Mouse (Mus musculus): ENCODE results near the gene Skor1. TPM values are rescaled to one million over a fixed set of nuclear protein-coding genes. Genes with fewer than 3 reads are reported as not detected.

Skor1 gene
- polyA plus RNA-seq, 1 experiment, result not detected

DNA sequence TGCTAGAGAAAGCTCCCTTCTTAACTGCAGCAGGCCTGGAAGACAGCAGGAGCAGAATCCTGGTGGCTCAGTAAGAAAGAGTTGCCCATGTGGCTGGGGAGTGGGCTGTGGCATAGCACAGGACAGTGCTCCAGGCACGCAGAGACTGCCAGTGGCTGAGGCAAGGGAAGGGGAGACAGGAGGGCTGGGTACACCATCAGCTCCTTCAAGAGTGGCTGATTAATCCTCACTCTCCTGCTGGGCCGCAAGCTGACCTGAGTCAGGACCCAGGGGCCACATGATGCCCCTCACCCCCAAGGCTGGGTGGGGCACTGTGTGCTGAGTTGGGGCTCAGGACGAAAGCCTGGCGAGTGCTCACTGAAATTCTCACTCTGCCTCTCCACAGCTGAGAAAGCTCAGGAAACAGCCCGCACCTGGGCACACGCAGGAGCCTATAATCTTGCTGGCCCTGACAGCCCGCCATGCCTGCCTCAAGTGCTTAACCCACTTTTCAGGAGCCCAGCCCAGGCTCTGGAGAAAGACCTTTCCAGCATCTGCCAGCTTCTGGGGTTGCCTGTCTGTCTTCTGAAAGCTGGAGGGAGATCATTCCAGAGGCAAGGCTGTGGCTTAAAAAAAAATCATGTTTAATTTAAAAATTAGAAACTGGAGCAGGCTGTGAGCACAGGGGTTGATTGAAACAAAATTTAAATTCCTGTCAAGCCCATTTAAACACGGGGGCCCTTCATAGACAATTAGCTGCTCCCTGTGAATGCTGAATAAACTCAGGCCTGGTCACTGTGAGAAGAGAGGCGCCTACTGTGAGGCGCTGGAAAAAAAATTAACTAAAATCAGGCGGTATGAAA, 32.8 kb upstream of the Skor1 start:
- Histone ChIP-seq H3ac (ENCODE audit: control insufficient read depth, insufficient read length, low read depth) (no peak overlapping the region), H3K79me3 (ENCODE audit: low read depth) (no peaks in the 10 kb centered on the region), H3K27me3 (ENCODE audit: control insufficient read depth, insufficient read depth, insufficient read length) (no peaks in the 10 kb centered on the region), H3K79me2 (ENCODE audit: control insufficient read depth, insufficient read depth) (no peaks in the 10 kb centered on the region), H3K36me3 (ENCODE audit: control insufficient read depth, insufficient read depth) (no peaks in the 10 kb centered on the region), H3K4me3 (ENCODE audit: insufficient read depth, poor library complexity, severe bottlenecking) (no peak overlapping the region)
- no peak for TF ChIP-seq USF1 (IDR thresholded peaks at IDR 0.05; ENCODE audit: low read depth)
- no peak for TF ChIP-seq MYOG (IDR thresholded peaks at IDR 0.05; ENCODE audit: control insufficient read depth, extremely low read depth, insufficient read length)
- TF ChIP-seq FOSL1 (IDR thresholded peaks at IDR 0.05; ENCODE audit: insufficient read depth, low read length, poor library complexity, severe bottlenecking), result no peak
- TF ChIP-seq CTCF (IDR thresholded peaks at IDR 0.05; ENCODE audit: control insufficient read depth, insufficient read depth, insufficient read length), result no peak
- no peak for TF ChIP-seq MAX (IDR thresholded peaks at IDR 0.05)
- TF ChIP-seq MYOD1 (IDR thresholded peaks at IDR 0.05; ENCODE audit: control insufficient read depth, insufficient read length, low read depth), result no peak
- no peak for TF ChIP-seq CEBPB (IDR thresholded peaks at IDR 0.05; ENCODE audit: low read depth)

DNA sequence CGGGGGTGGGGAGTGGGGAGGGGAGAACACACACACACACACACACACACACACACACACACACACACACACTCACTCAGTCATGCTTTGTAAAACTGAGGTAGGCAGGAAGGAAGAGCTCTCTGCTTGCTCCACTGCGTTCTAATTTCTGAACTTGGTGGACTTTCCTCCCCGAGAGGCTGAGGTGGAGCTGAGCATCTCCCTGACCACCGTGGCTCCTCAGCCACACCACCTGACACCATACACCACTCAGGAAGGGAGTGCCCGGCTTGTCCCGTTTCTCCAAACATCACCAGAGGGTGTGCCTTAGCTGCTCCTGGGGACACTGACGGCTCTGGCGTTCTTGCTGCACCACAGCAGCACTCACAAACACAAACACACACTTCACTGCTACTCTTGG, 29.5 kb upstream of the Skor1 start:
- no peaks in the 10 kb centered on the region for H3K79me3 ChIP-seq (ENCODE audit: low read depth)
- no peak overlapping the region for H3K4me3 ChIP-seq (ENCODE audit: insufficient read depth, poor library complexity, severe bottlenecking)
- TF ChIP-seq MYOD1 (IDR thresholded peaks at IDR 0.05; ENCODE audit: control insufficient read depth, insufficient read length, low read depth), result no peak
- TF ChIP-seq MYOG (IDR thresholded peaks at IDR 0.05; ENCODE audit: control insufficient read depth, extremely low read depth, insufficient read length), result no peak
- TF ChIP-seq USF1 (IDR thresholded peaks at IDR 0.05; ENCODE audit: low read depth), result no peak
- no peak for TF ChIP-seq CTCF (IDR thresholded peaks at IDR 0.05; ENCODE audit: control insufficient read depth, insufficient read depth, insufficient read length)
- no peak for TF ChIP-seq FOSL1 (IDR thresholded peaks at IDR 0.05; ENCODE audit: insufficient read depth, low read length, poor library complexity, severe bottlenecking)
- no peak for TF ChIP-seq MAX (IDR thresholded peaks at IDR 0.05)
- no peak for TF ChIP-seq CEBPB (IDR thresholded peaks at IDR 0.05; ENCODE audit: low read depth)
- no peaks in the 10 kb centered on the region for H3K36me3 ChIP-seq (ENCODE audit: control insufficient read depth, insufficient read depth)
- no peaks in the 10 kb centered on the region for H3K79me2 ChIP-seq (ENCODE audit: control insufficient read depth, insufficient read depth)
- H3K27me3 ChIP-seq (ENCODE audit: control insufficient read depth, insufficient read depth, insufficient read length), result no peaks in the 10 kb centered on the region
- no peak overlapping the region for H3ac ChIP-seq (ENCODE audit: control insufficient read depth, insufficient read length, low read depth)

DNA sequence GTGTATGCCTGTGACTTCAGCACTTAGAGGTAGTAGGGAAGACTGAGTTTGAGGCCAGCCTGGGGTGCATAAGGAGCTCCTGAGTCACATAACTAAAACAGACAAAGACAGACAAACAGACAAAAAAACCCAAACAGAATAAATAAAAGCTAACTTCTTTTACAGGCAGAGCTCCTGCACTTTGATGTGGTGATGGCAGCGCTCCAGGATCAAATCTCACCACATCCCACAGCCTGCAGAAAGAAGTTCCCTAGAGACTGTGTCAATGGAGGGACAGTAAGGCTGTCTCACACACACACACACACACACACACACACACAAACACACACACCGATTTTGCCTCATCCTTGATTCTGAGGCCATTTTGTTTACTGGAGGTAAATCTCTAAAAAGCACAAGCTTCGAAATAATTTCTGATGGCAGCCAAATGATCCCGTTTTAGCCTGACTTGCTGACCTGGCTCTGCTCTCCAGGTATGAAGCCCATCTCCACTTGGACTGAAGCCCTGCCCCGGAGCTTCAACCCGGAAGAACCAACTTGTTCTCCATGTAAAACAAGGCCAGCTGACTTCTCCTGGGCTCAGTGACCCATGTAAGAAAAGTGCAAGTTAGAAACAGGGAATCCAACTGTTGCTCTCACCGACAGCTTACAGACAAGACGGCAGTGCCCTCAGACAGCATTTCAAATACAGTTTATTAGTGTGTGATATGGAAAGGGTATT, 25.4 kb upstream of the Skor1 start:
- Histone ChIP-seq H3K79me2 (ENCODE audit: control insufficient read depth, insufficient read depth) (no peaks in the 10 kb centered on the region), H3K79me3 (ENCODE audit: low read depth) (no peaks in the 10 kb centered on the region), H3K36me3 (ENCODE audit: control insufficient read depth, insufficient read depth) (no peaks in the 10 kb centered on the region), H3ac (ENCODE audit: control insufficient read depth, insufficient read length, low read depth) (no peak overlapping the region), H3K27me3 (ENCODE audit: control insufficient read depth, insufficient read depth, insufficient read length) (no peaks in the 10 kb centered on the region), H3K4me3 (ENCODE audit: insufficient read depth, poor library complexity, severe bottlenecking) (no peak overlapping the region)
- no peak for TF ChIP-seq CTCF (IDR thresholded peaks at IDR 0.05; ENCODE audit: control insufficient read depth, insufficient read depth, insufficient read length)
- TF ChIP-seq USF1 (IDR thresholded peaks at IDR 0.05; ENCODE audit: low read depth), result no peak
- no peak for TF ChIP-seq FOSL1 (IDR thresholded peaks at IDR 0.05; ENCODE audit: insufficient read depth, low read length, poor library complexity, severe bottlenecking)
- TF ChIP-seq MYOD1 (IDR thresholded peaks at IDR 0.05; ENCODE audit: control insufficient read depth, insufficient read length, low read depth), result no peak
- no peak for TF ChIP-seq MYOG (IDR thresholded peaks at IDR 0.05; ENCODE audit: control insufficient read depth, extremely low read depth, insufficient read length)

DNA sequence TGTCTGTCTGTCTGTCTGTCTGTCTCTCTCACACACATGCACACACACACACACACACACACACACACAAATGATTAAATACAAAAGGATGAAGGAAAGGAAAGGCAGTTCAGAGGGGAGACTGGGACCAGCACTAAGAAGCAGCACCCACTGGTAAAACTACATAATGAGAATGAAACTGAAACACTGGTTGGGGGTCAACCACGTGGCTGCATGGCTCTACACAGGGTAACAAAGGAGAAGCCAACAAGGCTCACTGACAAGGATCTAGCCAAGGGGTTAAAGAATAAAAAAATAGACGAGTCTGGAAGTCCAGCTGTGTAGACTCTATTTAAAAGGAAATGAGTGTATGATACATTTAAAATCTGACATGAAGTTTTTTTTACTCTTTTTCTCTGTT, 23.2 kb upstream of the Skor1 start:
- no peak overlapping the region for H3K4me3 ChIP-seq (ENCODE audit: insufficient read depth, poor library complexity, severe bottlenecking)
- H3K79me3 ChIP-seq (ENCODE audit: low read depth), result no peaks in the 10 kb centered on the region
- no peak overlapping the region for H3ac ChIP-seq (ENCODE audit: control insufficient read depth, insufficient read length, low read depth)
- H3K36me3 ChIP-seq (ENCODE audit: control insufficient read depth, insufficient read depth), result no peaks in the 10 kb centered on the region
- no peaks in the 10 kb centered on the region for H3K27me3 ChIP-seq (ENCODE audit: control insufficient read depth, insufficient read depth, insufficient read length)
- no peaks in the 10 kb centered on the region for H3K79me2 ChIP-seq (ENCODE audit: control insufficient read depth, insufficient read depth)
- no peak for TF ChIP-seq MYOG (IDR thresholded peaks at IDR 0.05; ENCODE audit: control insufficient read depth, extremely low read depth, insufficient read length)
- no peak for TF ChIP-seq USF1 (IDR thresholded peaks at IDR 0.05; ENCODE audit: low read depth)
- TF ChIP-seq FOSL1 (IDR thresholded peaks at IDR 0.05; ENCODE audit: insufficient read depth, low read length, poor library complexity, severe bottlenecking), result no peak
- no peak for TF ChIP-seq MAX (IDR thresholded peaks at IDR 0.05)
- no peak for TF ChIP-seq CEBPB (IDR thresholded peaks at IDR 0.05; ENCODE audit: low read depth)
- TF ChIP-seq MYOD1 (IDR thresholded peaks at IDR 0.05; ENCODE audit: control insufficient read depth, insufficient read length, low read depth), result no peak
- TF ChIP-seq CTCF (IDR thresholded peaks at IDR 0.05; ENCODE audit: control insufficient read depth, insufficient read depth, insufficient read length), result no peak

DNA sequence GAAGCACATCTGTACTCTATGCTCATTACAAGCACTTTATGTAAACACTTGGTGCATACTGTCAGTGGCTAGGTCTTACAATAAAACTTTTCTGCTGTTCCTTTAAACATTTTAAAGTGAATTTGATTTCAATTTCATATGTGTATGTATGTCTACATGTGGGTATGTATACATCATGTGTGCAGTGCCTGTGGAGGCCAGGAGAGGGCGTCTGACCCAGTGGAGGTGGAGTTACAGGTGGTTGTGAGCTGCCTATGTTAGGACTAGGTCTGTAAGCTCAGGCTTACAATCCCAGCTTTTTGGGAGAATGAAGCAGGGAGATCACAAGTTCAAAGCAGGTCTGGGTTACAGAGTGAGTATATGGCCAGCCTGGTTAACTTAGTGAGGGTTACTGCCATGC, 20.4 kb upstream of the Skor1 start:
- H3K79me2 ChIP-seq (ENCODE audit: control insufficient read depth, insufficient read depth), result no peaks in the 10 kb centered on the region
- H3ac ChIP-seq (ENCODE audit: control insufficient read depth, insufficient read length, low read depth), result no peak overlapping the region
- H3K36me3 ChIP-seq (ENCODE audit: control insufficient read depth, insufficient read depth), result no peaks in the 10 kb centered on the region
- TF ChIP-seq FOSL1 (IDR thresholded peaks at IDR 0.05; ENCODE audit: insufficient read depth, low read length, poor library complexity, severe bottlenecking) (no peak), CTCF (IDR thresholded peaks at IDR 0.05; ENCODE audit: control insufficient read depth, insufficient read depth, insufficient read length) (no peak), CEBPB (IDR thresholded peaks at IDR 0.05; ENCODE audit: low read depth) (no peak), MAX (IDR thresholded peaks at IDR 0.05) (no peak), MYOD1 (IDR thresholded peaks at IDR 0.05; ENCODE audit: control insufficient read depth, insufficient read length, low read depth) (no peak), USF1 (IDR thresholded peaks at IDR 0.05; ENCODE audit: low read depth) (no peak), MYOG (IDR thresholded peaks at IDR 0.05; ENCODE audit: control insufficient read depth, extremely low read depth, insufficient read length) (no peak)
- H3K4me3 ChIP-seq (ENCODE audit: insufficient read depth, poor library complexity, severe bottlenecking), result no peak overlapping the region
- H3K27me3 ChIP-seq (ENCODE audit: control insufficient read depth, insufficient read depth, insufficient read length), result no peaks in the 10 kb centered on the region
- no peaks in the 10 kb centered on the region for H3K79me3 ChIP-seq (ENCODE audit: low read depth)
